Comparison of ENCODE assay signal across 26 mouse cellular contexts in the genomic region with DNA sequence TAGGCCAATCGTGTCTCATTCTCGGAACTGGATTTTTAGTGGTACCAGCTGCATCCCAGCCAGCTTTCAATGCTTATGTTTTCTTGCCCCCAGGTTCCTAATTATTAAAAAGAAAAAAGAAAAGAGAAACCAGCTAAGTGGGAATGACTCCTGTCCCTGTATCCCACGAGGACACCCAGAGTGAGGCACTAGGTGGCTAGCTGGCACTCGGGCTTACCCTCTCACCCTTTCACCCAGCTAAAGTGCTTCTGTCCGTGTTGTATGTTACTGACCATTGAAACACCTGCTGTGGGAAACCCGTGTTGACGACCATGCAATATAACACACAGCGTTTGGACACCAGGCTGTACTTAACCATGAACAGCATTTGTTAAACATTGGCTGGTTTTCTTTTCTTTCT. TPM values are rescaled to one million over a fixed set of nuclear protein-coding genes. Genes with fewer than 3 reads are reported as not detected.
DNase-seq lines count a peak whose midpoint lies in the region; ATAC-seq and TF ChIP-seq lines count a peak whose summit lies in the region.
"Had no signal": no experiment of that assay in that cellular context is flagged by ENCODE, and none has a peak within 500 bp of the region (broad histone marks: within the 10 kb centered on the region; RNA-seq: fewer than 3 reads in every experiment).

No protein-coding gene starts in this region.

- H3K4me2 ChIP-seq in CH12.LX (ENCODE audit: insufficient read depth, low read depth, poor library complexity, severe bottlenecking), result peak overlapping the region; percentile 8; the same call in 1 of the 2 replicates

- in situ Hi-C loops in CH12.LX (cut with MboI; ENCODE audit: low pct_ligation_motif_present, low pct_unique_long_range_greater_than_20kb, low sequenced_read_pairs), result no loop called here

- ATAC-seq in erythroblast, adult 5-6 weeks (replicated peaks; ENCODE audit: low FRiP score, poor library complexity, severe bottlenecking), result no peak
- ATAC-seq: activated CD4-positive, CD25-positive, alpha-beta regulatory T cell, adult 4 months; CD4-positive, CD25-positive, alpha-beta regulatory T cell, adult 4 months; Patski had no signal

- no peaks in the 10 kb centered on the region for H3K9me3 ChIP-seq in CH12.LX (replicated peaks; ENCODE audit: low read length)
- H3K9me3 ChIP-seq: G1E had no signal

- TF ChIP-seq EP300 in CH12.LX (IDR thresholded peaks at IDR 0.05; ENCODE audit: low read length), result no peak

- H3K4me1 ChIP-seq in CH12.LX (ENCODE audit: control insufficient read depth in 1 of 2, insufficient read depth in 2 of 2), result no peaks in the 10 kb centered on the region

- H3K4me3 ChIP-seq in CH12.LX (replicated peaks in 1 of 3; ENCODE audit: low read depth in 2 of 3, low read length in 2 of 3, poor library complexity in 1 of 3) (no peak overlapping the region), macrophage (ENCODE audit: inconsistent target) (no peak overlapping the region)

- H3K9ac ChIP-seq in CH12.LX (ENCODE audit: insufficient read depth, low read depth), result no peak overlapping the region

- 95% methylated on average over 8 of the region's 8 CpGs for WGBS in macrophage (ENCODE audit: missing documents)

- H3K27me3 ChIP-seq in CH12.LX (replicated peaks), result no peaks in the 10 kb centered on the region
- H3K27me3 ChIP-seq: Patski had no signal

- no peak for TF ChIP-seq RAD21 in CH12.LX (IDR thresholded peaks at IDR 0.05; ENCODE audit: low read depth, low read length)

- no peak overlapping the region for H3K27ac ChIP-seq in CH12.LX (ENCODE audit: insufficient read depth, low read depth)
- H3K27ac ChIP-seq in macrophage, result peak overlapping the region; percentile 95; the same call in 1 of the 2 replicates

- H3K79me2 ChIP-seq in CH12.LX (replicated peaks; ENCODE audit: control insufficient read depth, extremely low read depth, insufficient read depth, poor library complexity, severe bottlenecking) (no peaks in the 10 kb centered on the region), macrophage (ENCODE audit: inconsistent target) (peaks cover 96% of the 10 kb centered on the region)

- peak; percentile 71 for DNase-seq in heart, adult 11 months
- DNase-seq in heart, adult 18-20 months, result no peak
- no peak for DNase-seq in CH12.LX (ENCODE audit: extremely low read depth)
- no peak for DNase-seq in lung, postnatal 36 days
- DNase-seq: adrenal gland, adult 2 months; adrenal gland, adult 8-10 months; adrenal gland, postnatal 10 days; adrenal gland, postnatal 14 days; adrenal gland, postnatal 25 days; adrenal gland, postnatal 36 days; B cell, adult 2 months; cerebellum, adult 11 months; cerebellum, adult 11-12 months; cerebellum, adult 18-20 months; cerebellum, adult 2 months had no signal

- TF ChIP-seq CTCF in CH12.LX (conservative IDR thresholded peaks at IDR 0.05 in 1 of 2, IDR thresholded peaks at IDR 0.05 in 1 of 2; ENCODE audit: low read depth in 2 of 2, low read length in 2 of 2), result no peak

- no peak for TF ChIP-seq POLR2A in CH12.LX (IDR thresholded peaks at IDR 0.05; ENCODE audit: low read depth, low read length)

- dilution Hi-C loops in CH12.LX (cut with MboI; ENCODE audit: extremely low pct_ligation_motif_present, extremely low pct_unique_long_range_greater_than_20kb, low sequenced_read_pairs), result no loop called here

- H3K36me3 ChIP-seq in CH12.LX (replicated peaks in 1 of 2; ENCODE audit: control insufficient read depth in 1 of 2, insufficient read depth in 1 of 2, low read length in 1 of 2) (no peaks in the 10 kb centered on the region), macrophage (ENCODE audit: inconsistent target) (0 out of 2 replicates have a peak, but pooled peaks cover 16% of the 10 kb centered on the region)
- H3K36me3 ChIP-seq: G1E had no signal

TF ChIP-seq in CH12.LX, 34 proteins besides CTCF, POLR2A, EP300 and RAD21:
- TF ChIP-seq MAZ (IDR thresholded peaks at IDR 0.05; ENCODE audit: low read depth, low read length) (no peak), RCOR1 (conservative IDR thresholded peaks at IDR 0.05; ENCODE audit: low read depth, low read length) (no peak), PAX5 (IDR thresholded peaks at IDR 0.05; ENCODE audit: low read length) (no peak), ETS1 (conservative IDR thresholded peaks at IDR 0.05; ENCODE audit: low read depth, low read length) (no peak), USF2 (conservative IDR thresholded peaks at IDR 0.05; ENCODE audit: low read depth, low read length) (no peak), TCF12 (IDR thresholded peaks at IDR 0.05; ENCODE audit: low read depth, low read length) (no peak), BHLHE40 (IDR thresholded peaks at IDR 0.05; ENCODE audit: low read depth, low read length) (no peak), SIN3A (IDR thresholded peaks at IDR 0.05; ENCODE audit: low read length) (no peak), CHD2 (IDR thresholded peaks at IDR 0.05; ENCODE audit: low read length) (no peak), JUND (conservative IDR thresholded peaks at IDR 0.05; ENCODE audit: low read depth, low read length) (no peak), JUN (IDR thresholded peaks at IDR 0.05; ENCODE audit: insufficient read depth, low read depth, low read length) (no peak), KAT2A (IDR thresholded peaks at IDR 0.05; ENCODE audit: insufficient replicate concordance, low read length) (no peak), ZMIZ1 (IDR thresholded peaks at IDR 0.05; ENCODE audit: low read depth, low read length) (no peak), USF1 (IDR thresholded peaks at IDR 0.05; ENCODE audit: low read depth, low read length) (no peak), ZNF384 (IDR thresholded peaks at IDR 0.05; ENCODE audit: low read depth, low read length) (no peak), MYC (IDR thresholded peaks at IDR 0.05; ENCODE audit: low read depth, low read length) (no peak), ZKSCAN1 (IDR thresholded peaks at IDR 0.05; ENCODE audit: borderline replicate concordance, low read depth, low read length) (no peak), TBP (conservative IDR thresholded peaks at IDR 0.05; ENCODE audit: low read depth, low read length) (no peak), ZC3H11A (IDR thresholded peaks at IDR 0.05; ENCODE audit: low read depth, low read length) (no peak), CHD1 (IDR thresholded peaks at IDR 0.05; ENCODE audit: low read depth, low read length) (no peak)

RNA-seq across cellular contexts. Expression of a gene that starts 36.1 kb away (rescaled TPM):
- total RNA-seq in heart, adult 18-20 months (2021), result not detected
- not detected in 2 replicates for total RNA-seq in CH12.LX (2012; rRNA removed)
- not detected in 2 replicates for total RNA-seq in CH12.LX (2014; rRNA removed)
- not detected in 2 replicates for polyA plus RNA-seq in CH12.LX (2012; ENCODE audit: insufficient read length, low read depth)
- not detected for total RNA-seq in macrophage (2018; cell fraction: chromatin; rRNA removed)
- total RNA-seq in macrophage (2018; cell fraction: cytosol; rRNA removed), result not detected
- total RNA-seq in macrophage (2018; cell fraction: nucleus; rRNA removed), result not detected
- polyA plus RNA-seq in macrophage (2018), result not detected in 3 replicates
- total RNA-seq in erythroblast, adult 5-6 weeks (2015; ENCODE audit: low replicate concordance), result not detected in 2 replicates
- not detected in 2 replicates for total RNA-seq in erythroblast, adult 5-6 weeks (2017; ENCODE audit: low replicate concordance)
- total RNA-seq: adrenal gland, adult 18-20 months; adrenal gland, postnatal 25 days; ES-E14; G1E; MEL had no signal
- polyA plus RNA-seq: activated CD4-positive, CD25-positive, alpha-beta regulatory T cell, adult 4 months; adrenal gland, adult 2 months; brain, embryonic 14.5 days; C2C12; CD4-positive, CD25-positive, alpha-beta regulatory T cell, adult 4 months; cerebellum, adult 2 months; G1E; Patski had no signal
